Mouse (Mus musculus) hindlimb bud, embryonic 11.5 days (tissue): ENCODE data around the gene Mpnd.

Experiments used
- DNase-seq: peaks from one replicate; pipeline ENCODE4 v3.0.0-alpha.2; 2012; ENCODE audit warnings: low read depth, low spot score; ENCODE audit errors: extremely low spot score

Gene Mpnd

GRCm38 (mm10) chr17:55977301-55977700, 28.2 kb upstream of the Mpnd start:
- no peak for DNase-seq

- DNase-seq, result no peak
Observed at GRCm38 (mm10) chr17:55986030-55986961, 19.2 kb upstream of the Mpnd start, which contains the start of gene Fsd1. TSS of gene Fsd1 (plus strand) at chr17:55986509.

DNA sequence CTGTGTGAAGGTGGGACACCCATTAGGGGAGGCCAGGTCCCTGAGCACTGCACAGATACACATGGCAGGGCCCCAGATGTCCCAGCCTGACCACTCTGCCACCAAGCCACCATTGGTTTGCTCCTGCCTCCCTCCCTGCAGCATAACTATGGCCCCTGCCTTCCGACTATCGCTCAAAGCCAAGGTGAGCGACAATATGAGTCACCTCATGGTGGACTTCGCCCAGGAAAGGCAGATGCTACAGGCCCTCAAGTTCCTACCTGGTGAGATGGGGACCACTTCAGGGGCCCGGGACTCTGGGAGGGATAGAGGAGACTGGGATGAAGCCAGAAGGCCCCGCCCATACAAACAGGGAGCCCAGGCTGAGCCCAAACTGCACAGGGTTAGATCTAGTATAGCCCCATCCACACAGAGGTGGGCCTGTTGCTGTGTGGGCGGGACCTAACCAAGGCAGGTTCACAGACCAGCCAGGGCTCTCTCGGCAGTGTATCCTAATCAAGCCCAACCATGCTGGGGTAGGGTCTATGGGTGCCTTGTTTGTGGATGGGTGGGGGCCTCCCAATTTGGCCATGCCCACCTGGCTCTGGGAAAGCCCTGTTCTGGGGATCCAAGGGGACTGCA, 15.1 kb upstream of the Mpnd start:
- no peak for DNase-seq

DNA sequence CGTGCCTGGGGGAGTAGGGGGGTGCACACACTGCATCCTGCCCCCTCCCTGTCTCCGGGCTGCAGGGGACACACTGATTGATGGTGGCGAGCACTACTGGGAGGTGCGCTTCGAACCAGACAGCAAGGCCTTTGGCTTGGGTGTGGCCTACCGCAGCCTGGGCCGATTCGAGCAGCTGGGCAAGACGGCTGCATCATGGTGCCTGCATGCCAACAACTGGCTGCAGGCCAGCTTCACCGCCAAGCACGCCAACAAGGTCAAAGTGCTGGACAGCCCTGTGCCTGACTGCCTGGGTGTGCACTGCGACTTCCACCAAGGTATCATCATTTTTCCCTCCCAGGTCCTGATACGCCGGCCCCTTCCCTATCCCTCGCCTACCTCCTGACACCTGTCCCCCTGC, 9.5 kb upstream of the Mpnd start:
- DNase-seq, result no peak

DNA sequence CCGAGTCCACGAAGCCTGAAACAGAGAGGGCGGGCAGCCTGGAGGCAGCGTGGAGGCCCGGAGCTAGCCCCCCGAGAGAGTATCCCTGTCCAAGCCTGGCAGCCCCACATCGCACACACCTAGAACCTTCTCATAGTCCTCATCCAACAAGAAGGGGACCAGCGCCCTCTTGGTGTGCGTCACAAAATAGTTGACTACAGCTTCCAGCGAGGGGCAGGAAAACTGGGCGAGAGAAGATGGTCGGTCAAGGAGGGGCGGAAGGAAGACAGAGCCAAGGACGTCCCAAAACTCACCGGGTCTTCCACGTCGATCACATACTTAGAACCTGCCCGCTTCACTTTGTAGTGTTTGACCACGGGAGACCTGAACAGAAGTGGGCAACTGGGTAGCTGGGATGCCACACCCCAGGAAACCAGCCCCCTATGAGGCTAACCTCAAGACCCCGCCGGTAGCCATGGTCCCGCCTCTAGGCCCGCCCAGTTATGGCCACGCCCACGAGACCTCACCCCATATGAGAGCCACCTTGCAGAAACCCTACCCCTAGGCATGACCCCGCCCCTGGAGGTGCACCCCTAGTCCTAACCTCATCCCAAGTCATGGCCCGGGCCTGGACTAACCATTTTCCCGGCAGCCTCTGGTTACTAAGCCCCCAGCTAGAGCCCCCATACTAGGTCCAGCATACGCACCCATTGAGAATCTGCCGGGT, 5.6 kb upstream of the Mpnd start:
- DNase-seq, result no peak

DNA sequence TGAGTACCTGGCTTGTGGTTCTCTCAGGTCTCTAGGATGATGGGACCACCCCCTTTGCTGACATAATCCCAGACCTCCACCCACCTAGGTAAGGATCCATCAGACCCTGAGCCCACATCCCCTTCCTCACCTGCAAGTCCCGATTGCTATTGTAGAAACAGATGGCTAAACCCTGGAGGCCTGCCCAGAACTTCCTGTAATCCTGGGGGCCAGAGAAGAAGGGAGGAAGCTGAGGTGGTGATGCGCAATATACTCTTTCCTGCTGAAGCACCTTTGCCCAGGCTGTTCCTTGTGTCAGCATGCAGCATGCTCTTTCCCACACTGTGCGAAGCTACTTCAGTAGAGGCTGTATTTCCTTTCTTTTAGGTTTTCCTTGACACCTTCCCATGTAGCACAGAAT, 2.5 kb upstream of the Mpnd start:
- no peak for DNase-seq

GRCm38 (mm10) chr17:56006956-56007355, 1.4 kb downstream of the Mpnd start:
- DNase-seq, result no peak

DNA sequence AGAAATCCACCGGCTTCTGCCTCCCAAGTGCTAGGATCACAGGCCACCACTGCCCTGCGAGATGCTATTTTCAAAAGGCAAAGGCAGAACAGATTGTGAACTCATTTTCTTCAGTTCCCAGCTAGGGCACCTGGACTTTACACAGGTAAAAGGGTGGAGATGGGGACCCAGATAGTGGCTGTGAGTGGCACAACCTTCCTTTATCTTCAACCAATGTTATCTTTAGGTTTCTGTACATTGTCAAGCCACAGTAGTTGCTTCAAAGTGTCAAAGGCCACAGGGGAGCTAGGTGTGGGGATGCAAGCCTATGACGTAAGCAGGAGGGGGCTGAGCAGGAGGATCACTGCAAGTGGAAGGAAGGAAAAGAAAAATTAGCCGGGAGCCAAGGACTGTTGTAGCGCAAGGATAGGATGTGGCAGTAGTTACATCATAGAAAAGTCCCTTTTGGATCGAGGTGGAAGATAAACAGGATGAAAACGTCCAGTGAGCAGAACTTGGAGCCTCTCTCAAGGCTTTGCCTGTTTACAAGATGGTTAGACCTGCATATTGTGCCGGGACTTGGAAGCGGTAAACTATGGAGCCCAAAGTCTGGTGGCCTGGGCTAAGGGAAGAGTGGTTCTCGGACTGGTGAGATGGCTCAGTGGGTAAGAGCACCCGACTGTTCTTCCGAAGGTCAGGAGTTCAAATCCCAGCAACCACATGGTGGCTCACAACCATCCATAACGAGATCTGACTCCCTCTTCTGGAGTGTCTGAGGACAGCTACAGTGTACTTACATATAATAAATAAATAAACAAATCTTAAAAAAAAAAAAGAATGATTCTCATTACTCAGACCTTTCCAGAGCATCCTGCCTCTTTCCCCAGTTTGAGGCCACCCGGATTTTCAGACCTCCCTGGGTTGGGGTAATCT, 2.2 kb downstream of the Mpnd start:
- no peak for DNase-seq

DNA sequence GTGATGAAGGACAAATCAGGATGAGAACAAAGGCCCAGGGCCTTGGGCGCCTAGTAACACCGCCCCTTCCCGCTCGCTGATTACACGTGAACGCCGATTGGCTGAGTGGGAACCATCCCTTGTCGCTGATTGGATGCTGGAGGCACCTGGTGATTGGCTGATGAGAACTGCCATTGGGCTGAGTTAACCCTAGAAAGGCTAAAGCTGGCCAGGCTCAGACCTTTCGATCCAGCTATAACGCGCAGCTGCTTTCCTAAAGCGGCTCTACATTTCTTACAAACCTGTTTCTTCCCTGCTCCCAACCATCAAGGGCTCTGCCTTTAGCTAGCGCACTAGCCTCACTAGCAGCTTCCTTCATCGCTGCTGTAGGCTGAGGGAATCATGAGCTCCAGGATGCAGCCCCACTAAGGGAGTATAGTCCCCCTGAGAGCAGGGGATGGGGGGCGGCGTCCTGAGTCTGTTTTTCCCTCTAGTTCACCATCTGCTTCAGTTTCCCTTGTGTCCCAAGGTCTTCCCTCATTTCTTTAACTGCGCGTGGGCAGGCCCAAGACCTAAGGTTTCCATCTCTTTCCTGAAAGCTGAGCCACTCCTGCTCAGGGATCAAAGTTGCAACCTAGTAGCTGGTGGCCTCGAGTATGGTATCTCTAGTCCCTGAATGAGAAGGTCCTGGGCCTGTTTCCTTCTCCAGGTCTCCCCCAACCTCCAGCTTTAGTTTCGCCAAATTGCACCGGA, 3.0 kb downstream of the Mpnd start:
- peak; percentile 98 for DNase-seq

- peak; percentile 61 for DNase-seq
Observed at GRCm38 (mm10) chr17:56009088-56009961, 3.8 kb downstream of the Mpnd start.

GRCm38 (mm10) chr17:56009962-56010240, 4.4 kb downstream of the Mpnd start:
- DNase-seq, result no peak

- DNase-seq, result no peak
Observed at GRCm38 (mm10) chr17:56010255-56010654, 4.7 kb downstream of the Mpnd start.

GRCm38 (mm10) chr17:56010681-56011080, 5.2 kb downstream of the Mpnd start:
- DNase-seq, result peak; percentile 24

- no peak for DNase-seq
Observed at GRCm38 (mm10) chr17:56011441-56011840, 5.9 kb downstream of the Mpnd start.

- DNase-seq, result no peak
Observed at GRCm38 (mm10) chr17:56015293-56015692, 9.8 kb downstream of the Mpnd start.

DNA sequence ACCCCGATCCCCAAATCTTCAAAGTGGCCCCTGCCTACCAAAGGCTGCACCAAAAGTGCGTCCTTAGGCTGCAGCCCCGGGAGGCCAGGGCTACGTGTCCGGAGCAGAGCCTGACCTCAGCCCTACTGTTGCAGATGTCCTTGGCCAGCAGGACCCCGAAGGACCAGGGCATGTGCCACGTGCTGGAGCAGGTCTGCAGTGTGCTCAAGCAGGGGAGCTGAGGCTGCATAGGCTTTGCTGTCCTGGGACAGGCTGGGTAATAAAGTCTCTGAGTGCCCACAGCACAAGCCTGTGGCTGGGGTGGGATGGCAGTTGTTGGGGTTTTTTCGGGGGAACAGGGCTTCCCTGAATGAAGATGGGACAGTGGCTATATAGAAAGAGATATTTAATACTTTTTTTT, 10.9 kb downstream of the Mpnd start:
- DNase-seq, result no peak

DNA sequence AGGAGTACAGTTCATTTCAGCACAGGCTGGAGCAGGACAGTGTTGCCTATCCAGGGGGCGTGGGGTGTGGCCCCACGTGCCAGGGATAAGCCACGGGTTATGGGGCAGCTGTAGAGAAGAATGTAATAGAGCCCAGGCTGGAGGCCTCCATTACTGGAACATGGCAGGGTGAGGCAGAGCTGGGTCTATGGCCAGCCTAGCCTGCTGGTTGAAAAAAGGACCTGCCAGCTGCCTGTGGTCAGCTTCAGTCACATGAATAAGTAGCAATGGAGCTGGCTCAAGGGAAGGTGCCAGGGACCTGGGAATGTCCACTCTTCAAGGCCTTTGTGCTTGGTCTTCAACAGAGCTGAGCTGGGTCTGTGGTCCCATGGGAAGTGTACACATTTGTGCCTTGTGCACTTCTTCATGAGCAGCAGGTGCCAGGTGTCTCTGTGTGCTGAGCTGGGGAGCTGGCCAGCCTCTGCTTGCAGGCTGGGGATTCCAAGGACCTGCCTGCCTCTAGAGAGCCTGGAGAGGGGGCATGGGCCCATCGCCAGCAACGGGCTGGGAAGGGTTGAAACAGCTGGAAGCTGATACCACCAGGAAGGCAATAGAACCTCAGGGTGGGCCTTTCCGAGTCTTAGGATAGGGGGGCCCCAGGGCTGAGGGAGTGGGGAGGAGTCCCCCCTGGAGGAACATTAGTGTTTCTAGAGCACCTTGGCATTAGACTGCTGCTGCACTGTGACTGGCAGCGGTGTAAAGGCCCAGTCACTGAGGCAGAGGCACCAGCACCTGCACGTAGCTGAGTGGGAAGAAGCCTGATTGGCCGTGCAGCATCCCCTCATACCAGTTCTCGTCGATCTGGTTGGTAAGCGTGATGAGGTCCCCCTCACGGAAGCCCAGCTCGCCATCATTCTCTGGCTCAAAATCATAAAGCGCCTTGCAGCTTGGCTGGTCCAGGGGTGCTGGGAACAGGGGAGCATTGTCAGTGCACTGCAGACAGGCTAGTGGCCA, 11.6 kb downstream of the Mpnd start:
- DNase-seq, result no peak

DNA sequence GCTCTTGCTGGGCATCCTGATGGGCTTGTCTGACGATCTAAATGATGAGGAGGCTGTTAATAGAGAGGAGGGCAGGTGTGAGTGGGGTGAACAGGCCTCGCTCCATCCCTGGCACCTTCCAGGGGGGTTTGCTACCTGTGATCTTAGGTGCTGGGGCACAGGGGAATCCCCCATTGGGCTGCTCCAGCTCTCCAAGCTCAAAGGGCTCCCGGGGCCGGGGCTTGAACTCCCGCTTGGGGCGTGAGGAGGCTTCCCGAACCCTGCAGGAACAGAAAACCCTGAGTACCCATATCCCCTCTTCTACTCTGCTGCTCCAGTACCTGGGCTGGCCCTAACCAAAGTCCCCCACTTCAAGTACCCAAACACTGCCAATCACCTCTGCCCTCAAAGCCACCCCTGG, 12.3 kb downstream of the Mpnd start:
- no peak for DNase-seq
